26 mouse cellular contexts compared by ENCODE assay signal in genomic region chr2:103481314-103482231, GRCm38 (mm10). TPM values are rescaled to one million over a fixed set of nuclear protein-coding genes. Genes with fewer than 3 reads are reported as not detected.
DNase-seq lines count a peak whose midpoint lies in the region; ATAC-seq and TF ChIP-seq lines count a peak whose summit lies in the region.
"Had no signal": no experiment of that assay in that cellular context is flagged by ENCODE, and none has a peak within 500 bp of the region (broad histone marks: within the 10 kb centered on the region; RNA-seq: fewer than 3 reads in every experiment).

No protein-coding gene starts in this region.

- no peaks in the 10 kb centered on the region for H3K9me3 ChIP-seq in heart, embryonic 12.5 days (replicated peaks)
- H3K9me3 ChIP-seq in lung, postnatal 0 days (ENCODE audit: low read length), result no peaks in the 10 kb centered on the region
- H3K9me3 ChIP-seq in liver, embryonic 12.5 days (replicated peaks), result no peaks in the 10 kb centered on the region
- no peaks in the 10 kb centered on the region for H3K9me3 ChIP-seq in liver, embryonic 16.5 days (replicated peaks; ENCODE audit: control insufficient read depth, low read length)
- H3K9me3 ChIP-seq in hindbrain, embryonic 10.5 days, result no peaks in the 10 kb centered on the region
- H3K9me3 ChIP-seq: embryonic facial prominence, embryonic 12.5 days; limb, embryonic 10.5 days; midbrain, embryonic 15.5 days; neural tube, embryonic 12.5 days had no signal

- intact Hi-C loops in heart, adult 2 months (cut with DNase I), result loop anchor here (10.0 kb wide), 1 partner anchor 313 kb away; the partner anchor contains the start of gene Caprin1

- no peak overlapping the region for H3K27ac ChIP-seq in heart, embryonic 12.5 days (ENCODE audit: poor library complexity, severe bottlenecking)
- H3K27ac ChIP-seq in heart, adult 2 months, result no peak overlapping the region
- H3K27ac ChIP-seq in lung, postnatal 0 days (ENCODE audit: low read length), result no peak overlapping the region
- peak overlapping the region; percentile 91 for H3K27ac ChIP-seq in liver, embryonic 12.5 days
- H3K27ac ChIP-seq in liver, embryonic 16.5 days (ENCODE audit: low read length), result peak overlapping the region; percentile 89
- no peak overlapping the region for H3K27ac ChIP-seq in hindbrain, embryonic 10.5 days
- H3K27ac ChIP-seq: embryonic facial prominence, embryonic 12.5 days; limb, embryonic 10.5 days; midbrain, embryonic 15.5 days; neural tube, embryonic 12.5 days had no signal

- no peak for TF ChIP-seq POLR2A in heart, adult 2 months (IDR thresholded peaks at IDR 0.05; ENCODE audit: insufficient read depth, low read depth, low read length)

- no peak for TF ChIP-seq CTCF in heart, adult 2 months (IDR thresholded peaks at IDR 0.05)
- no peak for TF ChIP-seq CTCF in lung, postnatal 0 days (IDR thresholded peaks at IDR 0.05)

- H3K4me3 ChIP-seq in heart, embryonic 12.5 days, result no peak overlapping the region
- no peak overlapping the region for H3K4me3 ChIP-seq in heart, adult 2 months
- H3K4me3 ChIP-seq in lung, postnatal 0 days (ENCODE audit: low read depth, low read length), result no peak overlapping the region
- peak overlapping the region; percentile 92 for H3K4me3 ChIP-seq in liver, embryonic 12.5 days
- peak overlapping the region; percentile 78 for H3K4me3 ChIP-seq in liver, embryonic 16.5 days (ENCODE audit: low read depth, low read length)
- no peak overlapping the region for H3K4me3 ChIP-seq in hindbrain, embryonic 10.5 days
- H3K4me3 ChIP-seq: embryonic facial prominence, embryonic 12.5 days; limb, embryonic 10.5 days; midbrain, embryonic 15.5 days; neural tube, embryonic 12.5 days had no signal

- peaks cover 31% of the 10 kb centered on the region for H3K4me1 ChIP-seq in heart, embryonic 12.5 days (replicated peaks)
- peaks cover 13% of the 10 kb centered on the region for H3K4me1 ChIP-seq in heart, adult 2 months (ENCODE audit: control insufficient read depth, insufficient read depth, low read length)
- H3K4me1 ChIP-seq in lung, postnatal 0 days (ENCODE audit: insufficient read depth, low read depth, low read length), result peaks cover 4% of the 10 kb centered on the region; the same call in 1 of the 2 replicates
- H3K4me1 ChIP-seq in liver, embryonic 12.5 days, result peaks cover 80% of the 10 kb centered on the region
- peaks cover 52% of the 10 kb centered on the region for H3K4me1 ChIP-seq in liver, embryonic 16.5 days (ENCODE audit: control insufficient read depth, low read depth, low read length)
- peaks cover 23% of the 10 kb centered on the region for H3K4me1 ChIP-seq in hindbrain, embryonic 10.5 days (replicated peaks)

- DNase-seq in heart, adult 2 months, result no peak
- no peak for DNase-seq in lung, postnatal 0 days (ENCODE audit: low spot score)
- DNase-seq in lung, postnatal 36 days, result no peak
- no peak for DNase-seq in hindbrain, embryonic 10.5 days (ENCODE audit: low spot score)
- DNase-seq in left cerebral cortex, adult 9 months (ENCODE audit: low spot score in 2 of 2), result no peak
- DNase-seq: cerebellum, adult 18-20 months; cerebellum, postnatal 14 days; gastrocnemius, postnatal 10 days; heart, adult 18-20 months; kidney, postnatal 10 days; lung, adult 18-20 months; lung, postnatal 14 days; right cerebral cortex, postnatal 14 days; spleen, adult 18-20 months; thymus, postnatal 25 days had no signal

- H3K27me3 ChIP-seq in heart, embryonic 12.5 days (replicated peaks), result no peaks in the 10 kb centered on the region
- H3K27me3 ChIP-seq in heart, adult 2 months (ENCODE audit: control insufficient read depth, insufficient read depth, low read length), result no peaks in the 10 kb centered on the region
- no peaks in the 10 kb centered on the region for H3K27me3 ChIP-seq in lung, postnatal 0 days (replicated peaks; ENCODE audit: insufficient read depth, low read length)
- H3K27me3 ChIP-seq in liver, embryonic 12.5 days (replicated peaks), result no peaks in the 10 kb centered on the region
- no peaks in the 10 kb centered on the region for H3K27me3 ChIP-seq in liver, embryonic 16.5 days (ENCODE audit: control insufficient read depth, insufficient read depth, low read depth, low read length)
- no peaks in the 10 kb centered on the region for H3K27me3 ChIP-seq in hindbrain, embryonic 10.5 days (ENCODE audit: insufficient read depth, poor library complexity, severe bottlenecking)
- H3K27me3 ChIP-seq: embryonic facial prominence, embryonic 12.5 days; midbrain, embryonic 15.5 days; neural tube, embryonic 12.5 days had no signal

- peak overlapping the region; percentile 28; the same call in 1 of the 2 replicates for H3K4me2 ChIP-seq in heart, embryonic 12.5 days
- H3K4me2 ChIP-seq in lung, postnatal 0 days (replicated peaks; ENCODE audit: low read depth, low read length), result peak overlapping the region; percentile 73; the same call in 1 of the 2 replicates
- H3K4me2 ChIP-seq in liver, embryonic 12.5 days, result peak overlapping the region; percentile 89
- peak overlapping the region; percentile 89 for H3K4me2 ChIP-seq in liver, embryonic 16.5 days (ENCODE audit: low read depth, low read length)
- H3K4me2 ChIP-seq: embryonic facial prominence, embryonic 12.5 days; midbrain, embryonic 15.5 days; neural tube, embryonic 12.5 days had no signal

- H3K9ac ChIP-seq in heart, embryonic 12.5 days, result no peak overlapping the region
- no peak overlapping the region for H3K9ac ChIP-seq in heart, adult 2 months (ENCODE audit: low read depth, low read length)
- no peak overlapping the region for H3K9ac ChIP-seq in lung, postnatal 0 days (replicated peaks; ENCODE audit: low read depth)
- H3K9ac ChIP-seq in liver, embryonic 12.5 days, result peak overlapping the region; percentile 97; the same call in 1 of the 2 replicates
- peak overlapping the region; percentile 49 for H3K9ac ChIP-seq in liver, embryonic 16.5 days (ENCODE audit: low read depth, low read length)
- H3K9ac ChIP-seq: embryonic facial prominence, embryonic 12.5 days; midbrain, embryonic 15.5 days; neural tube, embryonic 12.5 days had no signal

- H3K36me3 ChIP-seq in heart, embryonic 12.5 days, result no peaks in the 10 kb centered on the region; the same call in 1 of the 2 replicates
- H3K36me3 ChIP-seq in heart, adult 2 months (ENCODE audit: control insufficient read depth, insufficient read depth, low read length), result peaks cover 15% of the 10 kb centered on the region
- no peaks in the 10 kb centered on the region for H3K36me3 ChIP-seq in lung, postnatal 0 days (ENCODE audit: insufficient read depth, low read length)
- peaks cover 50% of the 10 kb centered on the region for H3K36me3 ChIP-seq in liver, embryonic 12.5 days
- H3K36me3 ChIP-seq in liver, embryonic 16.5 days (ENCODE audit: control insufficient read depth, insufficient read depth), result peaks cover 6% of the 10 kb centered on the region
- 0 out of 2 replicates have a peak, but pooled peaks cover 3% of the 10 kb centered on the region for H3K36me3 ChIP-seq in hindbrain, embryonic 10.5 days
- H3K36me3 ChIP-seq: embryonic facial prominence, embryonic 12.5 days; midbrain, embryonic 15.5 days; neural tube, embryonic 12.5 days had no signal

- no peak for ATAC-seq in heart, embryonic 12.5 days (ENCODE audit: insufficient number of reproducible peaks, low FRiP score)
- no peak for ATAC-seq in lung, postnatal 0 days
- ATAC-seq in liver, embryonic 12.5 days, result no peak
- ATAC-seq in liver, embryonic 16.5 days (ENCODE audit: low read depth), result no peak
- ATAC-seq: activated CD4-positive, CD25-positive, alpha-beta regulatory T cell, adult 4 months; forebrain, embryonic 14.5 days; hindbrain, embryonic 16.5 days; intestine, embryonic 16.5 days; midbrain, embryonic 15.5 days had no signal

- 77% methylated on average over 11 of the region's 11 CpGs for WGBS in heart, embryonic 12.5 days
- 68% methylated on average over 11 of the region's 11 CpGs for WGBS in heart, adult 2 months
- WGBS in lung, postnatal 0 days, result 69% methylated on average over 11 of the region's 11 CpGs
- WGBS in liver, embryonic 12.5 days (ENCODE audit: insufficient replicate concordance), result 78% methylated on average over 11 of the region's 11 CpGs
- 67% methylated on average over 11 of the region's 11 CpGs for WGBS in liver, embryonic 16.5 days (ENCODE audit: insufficient replicate concordance)
- WGBS in hindbrain, embryonic 10.5 days, result 88% methylated on average over 11 of the region's 11 CpGs

- no peak for TF ChIP-seq EP300 in heart, adult 2 months (IDR thresholded peaks at IDR 0.05; ENCODE audit: insufficient read depth, low read depth, low read length)
- TF ChIP-seq EP300 in lung, postnatal 0 days (IDR thresholded peaks at IDR 0.05), result no peak

- H3K79me2 ChIP-seq in heart, adult 2 months (replicated peaks; ENCODE audit: control insufficient read depth, insufficient read depth, low read length), result peaks cover 11% of the 10 kb centered on the region

RNA-seq across cellular contexts. Expression of gene Cat, which starts 3.4 kb away (rescaled TPM):
- 87.3 and 89.1 TPM in 2 replicates for polyA plus RNA-seq in heart, embryonic 12.5 days (2016; fragmentation: Nextera tagmentation; extraction: Ambion mirVana)
- total RNA-seq in heart, adult 2 months (2021), result 100 to 1,000 TPM; 236 to 262 TPM
- polyA plus RNA-seq in heart, adult 2 months (2012; rRNA removed), result 122 and 158 TPM in 2 replicates
- 91.9 and 98.4 TPM in 2 replicates for polyA plus RNA-seq in lung, postnatal 0 days (2015; fragmentation: Nextera tagmentation; extraction: Ambion mirVana)
- polyA plus RNA-seq in liver, embryonic 12.5 days (2016; fragmentation: Nextera tagmentation; extraction: Ambion mirVana), result 127 and 138 TPM in 2 replicates
- polyA plus RNA-seq in liver, embryonic 16.5 days (2015; fragmentation: Nextera tagmentation; extraction: Ambion mirVana), result 270 and 309 TPM in 2 replicates
- polyA plus RNA-seq in hindbrain, embryonic 10.5 days (2016; fragmentation: Nextera tagmentation; extraction: Ambion mirVana), result 94.9 and 101 TPM in 2 replicates

Comparison
In these comparisons a context has a peak if more than half of its experiments do, and no peak if none do; other contexts are left out.
1. H3K27ac ChIP-seq: peak in liver, embryonic 12.5 days (single experiment) and liver, embryonic 16.5 days (single experiment); none in heart, embryonic 12.5 days (single experiment), heart, adult 2 months (single experiment), lung, postnatal 0 days (single experiment) and hindbrain, embryonic 10.5 days (single experiment).
2. H3K4me2 ChIP-seq: peak in every context shown above with its lines; median percentile 89 in liver, embryonic 12.5 days; 89 in liver, embryonic 16.5 days; 73 in lung, postnatal 0 days; 28 in heart, embryonic 12.5 days.
3. H3K4me3 ChIP-seq: peak in liver, embryonic 12.5 days (single experiment) and liver, embryonic 16.5 days (single experiment); none in heart, embryonic 12.5 days (single experiment), heart, adult 2 months (single experiment), lung, postnatal 0 days (single experiment) and hindbrain, embryonic 10.5 days (single experiment).
4. H3K9ac ChIP-seq: peak in liver, embryonic 12.5 days (single experiment) and liver, embryonic 16.5 days (single experiment); none in heart, embryonic 12.5 days (single experiment), heart, adult 2 months (single experiment) and lung, postnatal 0 days (single experiment).